27 mouse cellular contexts compared by ENCODE assay signal in genomic region chr11:105150691-105151090, GRCm38 (mm10). TPM values are rescaled to one million over a fixed set of nuclear protein-coding genes. Genes with fewer than 3 reads are reported as not detected.
A peak's percentile ranks its signal among the peaks of the same experiment; 100 is the strongest.
DNase-seq lines count a peak whose midpoint lies in the region; ATAC-seq and TF ChIP-seq lines count a peak whose summit lies in the region.
"Had no signal": no experiment of that assay in that cellular context is flagged by ENCODE, and none has a peak within 500 bp of the region (broad histone marks: within the 10 kb centered on the region; RNA-seq: fewer than 3 reads in every experiment).

No protein-coding gene starts in this region.

- no peak overlapping the region for H3K4me2 ChIP-seq in CH12.LX (ENCODE audit: insufficient read depth, low read depth, poor library complexity, severe bottlenecking)
- no peak overlapping the region for H3K4me2 ChIP-seq in liver, embryonic 14.5 days (ENCODE audit: low read depth)
- H3K4me2 ChIP-seq in midbrain, embryonic 13.5 days (replicated peaks) = no peak overlapping the region
- H3K4me2 ChIP-seq: lung, embryonic 14.5 days had no signal

- TF ChIP-seq CTCF in heart, adult 2 months (IDR thresholded peaks at IDR 0.05) = no peak
- no peak for TF ChIP-seq CTCF in CH12.LX (conservative IDR thresholded peaks at IDR 0.05 in 1 of 2, IDR thresholded peaks at IDR 0.05 in 1 of 2; ENCODE audit: low read depth in 2 of 2, low read length in 2 of 2)
- TF ChIP-seq CTCF in brain, embryonic 14.5 days (IDR thresholded peaks at IDR 0.05; ENCODE audit: borderline replicate concordance, extremely low read depth, insufficient read depth, insufficient read length) = no peak
- no peak for TF ChIP-seq CTCF in liver, embryonic 14.5 days (IDR thresholded peaks at IDR 0.05; ENCODE audit: low read depth)
- TF ChIP-seq CTCF in lung, adult 2 months (IDR thresholded peaks at IDR 0.05; ENCODE audit: insufficient read depth, low read length) = no peak

- DNase-seq in heart, embryonic 10.5 days (ENCODE audit: low spot score) = no peak
- DNase-seq in heart, adult 2 months = no peak
- no peak for DNase-seq in CH12.LX (ENCODE audit: extremely low read depth)
- peak; percentile 5 for DNase-seq in brain, embryonic 14.5 days (ENCODE audit: low read depth)
- DNase-seq in liver, embryonic 14.5 days (ENCODE audit: low read depth in 3 of 3, low spot score in 3 of 3) = no peak
- no peak for DNase-seq in urinary bladder, postnatal 14 days (ENCODE audit: low spot score)
- DNase-seq in lung, adult 2 months = no peak
- DNase-seq: cerebellum, adult 9-10 months; heart, postnatal 36 days; kidney, adult 11 months; lung, embryonic 14.5 days had no signal

- no peak overlapping the region for H3K4me3 ChIP-seq in heart, embryonic 10.5 days
- no peak overlapping the region for H3K4me3 ChIP-seq in heart, adult 2 months
- H3K4me3 ChIP-seq in CH12.LX (replicated peaks in 1 of 3; ENCODE audit: low read depth in 2 of 3, low read length in 2 of 3, poor library complexity in 1 of 3) = no peak overlapping the region
- H3K4me3 ChIP-seq in liver, embryonic 14.5 days (ENCODE audit: insufficient read depth in 1 of 2, low read depth in 2 of 2, low read length in 2 of 2) = no peak overlapping the region
- H3K4me3 ChIP-seq in midbrain, embryonic 13.5 days (replicated peaks) = no peak overlapping the region
- H3K4me3 ChIP-seq in lung, adult 2 months (replicated peaks; ENCODE audit: extremely low read depth, low read depth, low read length) = no peak overlapping the region
- H3K4me3 ChIP-seq: embryonic facial prominence, embryonic 15.5 days; forebrain, embryonic 13.5 days; hindbrain, embryonic 15.5 days; layer of hippocampus, adult 2 months; left cerebral cortex, adult 2 months; midbrain, embryonic 12.5 days; stomach, embryonic 15.5 days had no signal

- in situ Hi-C loops in CH12.LX (cut with MboI; ENCODE audit: low pct_ligation_motif_present, low pct_unique_long_range_greater_than_20kb, low sequenced_read_pairs) = no loop called here

- intact Hi-C loops in heart, adult 2 months (cut with DNase I) = no loop called here

- 63% methylated on average over 4 of the region's 4 CpGs for WGBS in heart, embryonic 10.5 days
- 57% methylated on average over 4 of the region's 4 CpGs for WGBS in heart, adult 2 months
- WGBS in liver, embryonic 14.5 days (ENCODE audit: insufficient replicate concordance) = 48% methylated on average over 4 of the region's 4 CpGs
- 59% methylated on average over 4 of the region's 4 CpGs for WGBS in midbrain, embryonic 13.5 days
- 61% methylated on average over 4 of the region's 4 CpGs for WGBS in lung, adult 2 months

- 0 out of 2 replicates have a peak, but pooled peaks cover 6% of the 10 kb centered on the region for H3K27me3 ChIP-seq in heart, embryonic 10.5 days (ENCODE audit: insufficient read depth, poor library complexity, severe bottlenecking)
- no peaks in the 10 kb centered on the region for H3K27me3 ChIP-seq in heart, adult 2 months (ENCODE audit: control insufficient read depth, insufficient read depth, low read length)
- H3K27me3 ChIP-seq in CH12.LX (replicated peaks) = no peaks in the 10 kb centered on the region
- H3K27me3 ChIP-seq in liver, embryonic 14.5 days (ENCODE audit: control insufficient read depth, insufficient read depth, low read length) = no peaks in the 10 kb centered on the region
- H3K27me3 ChIP-seq in midbrain, embryonic 13.5 days = no peaks in the 10 kb centered on the region
- H3K27me3 ChIP-seq: embryonic facial prominence, embryonic 15.5 days; forebrain, embryonic 13.5 days; heart, embryonic 13.5 days; hindbrain, embryonic 15.5 days; midbrain, embryonic 12.5 days; Patski had no signal

- H3K9me3 ChIP-seq in heart, embryonic 10.5 days = no peaks in the 10 kb centered on the region
- no peaks in the 10 kb centered on the region for H3K9me3 ChIP-seq in CH12.LX (replicated peaks; ENCODE audit: low read length)
- H3K9me3 ChIP-seq in liver, embryonic 14.5 days (ENCODE audit: control insufficient read depth, low read length) = no peaks in the 10 kb centered on the region
- H3K9me3 ChIP-seq in midbrain, embryonic 13.5 days = no peaks in the 10 kb centered on the region
- H3K9me3 ChIP-seq: embryonic facial prominence, embryonic 15.5 days; forebrain, embryonic 13.5 days; heart, embryonic 13.5 days; hindbrain, embryonic 15.5 days; limb, embryonic 10.5 days; midbrain, embryonic 12.5 days; stomach, embryonic 15.5 days had no signal

- H3K9ac ChIP-seq in heart, adult 2 months (ENCODE audit: low read depth, low read length) = no peak overlapping the region
- H3K9ac ChIP-seq in CH12.LX (ENCODE audit: insufficient read depth, low read depth) = no peak overlapping the region
- peak overlapping the region; percentile 1; the same call in 1 of the 2 replicates for H3K9ac ChIP-seq in liver, embryonic 14.5 days (replicated peaks)
- no peak overlapping the region for H3K9ac ChIP-seq in midbrain, embryonic 13.5 days (replicated peaks)
- H3K9ac ChIP-seq: embryonic facial prominence, embryonic 15.5 days; forebrain, embryonic 13.5 days; hindbrain, embryonic 15.5 days; lung, embryonic 14.5 days; midbrain, embryonic 12.5 days; stomach, embryonic 15.5 days had no signal

- 0 out of 2 replicates have a peak overlapping the region, but pooled peaks have one; percentile 22 for H3K27ac ChIP-seq in heart, embryonic 10.5 days
- no peak overlapping the region for H3K27ac ChIP-seq in heart, adult 2 months
- H3K27ac ChIP-seq in CH12.LX (ENCODE audit: insufficient read depth, low read depth) = no peak overlapping the region
- H3K27ac ChIP-seq in liver, embryonic 14.5 days = peak overlapping the region; percentile 91
- H3K27ac ChIP-seq in midbrain, embryonic 13.5 days = no peak overlapping the region
- H3K27ac ChIP-seq: embryonic facial prominence, embryonic 15.5 days; forebrain, embryonic 13.5 days; heart, embryonic 13.5 days; hindbrain, embryonic 15.5 days; kidney, postnatal 0 days; layer of hippocampus, adult 2 months; left cerebral cortex, adult 2 months; macrophage; midbrain, embryonic 12.5 days; stomach, embryonic 15.5 days had no signal

- dilution Hi-C loops in CH12.LX (cut with MboI; ENCODE audit: extremely low pct_ligation_motif_present, extremely low pct_unique_long_range_greater_than_20kb, low sequenced_read_pairs) = no loop called here

- no peak for ATAC-seq in liver, embryonic 14.5 days (ENCODE audit: insufficient read depth)
- ATAC-seq in midbrain, embryonic 13.5 days = no peak
- ATAC-seq: forebrain, embryonic 13.5 days; Patski had no signal

- no peaks in the 10 kb centered on the region for H3K79me2 ChIP-seq in heart, adult 2 months (replicated peaks; ENCODE audit: control insufficient read depth, insufficient read depth, low read length)
- no peaks in the 10 kb centered on the region for H3K79me2 ChIP-seq in CH12.LX (replicated peaks; ENCODE audit: control insufficient read depth, extremely low read depth, insufficient read depth, poor library complexity, severe bottlenecking)

- no peaks in the 10 kb centered on the region for H3K36me3 ChIP-seq in heart, embryonic 10.5 days
- H3K36me3 ChIP-seq in heart, adult 2 months (ENCODE audit: control insufficient read depth, insufficient read depth, low read length) = no peaks in the 10 kb centered on the region
- H3K36me3 ChIP-seq in CH12.LX (replicated peaks in 1 of 2; ENCODE audit: control insufficient read depth in 1 of 2, insufficient read depth in 1 of 2, low read length in 1 of 2) = no peaks in the 10 kb centered on the region
- H3K36me3 ChIP-seq in liver, embryonic 14.5 days (replicated peaks; ENCODE audit: control insufficient read depth, insufficient read depth, low read depth) = no peaks in the 10 kb centered on the region
- H3K36me3 ChIP-seq in midbrain, embryonic 13.5 days = no peaks in the 10 kb centered on the region
- H3K36me3 ChIP-seq: embryonic facial prominence, embryonic 15.5 days; heart, embryonic 13.5 days; hindbrain, embryonic 15.5 days; limb, embryonic 10.5 days; midbrain, embryonic 12.5 days; stomach, embryonic 15.5 days had no signal

- H3K4me1 ChIP-seq in heart, embryonic 10.5 days = peaks cover 29% of the 10 kb centered on the region
- H3K4me1 ChIP-seq in heart, adult 2 months (ENCODE audit: control insufficient read depth, insufficient read depth, low read length) = no peaks in the 10 kb centered on the region
- H3K4me1 ChIP-seq in CH12.LX (ENCODE audit: control insufficient read depth in 1 of 2, insufficient read depth in 2 of 2) = peaks cover 0 to 4% of the 10 kb centered on the region in 2 experiments; a peak in 2 of 4 replicates
- H3K4me1 ChIP-seq in liver, embryonic 14.5 days (replicated peaks; ENCODE audit: control insufficient read depth in 2 of 2, insufficient read depth in 2 of 2, low read length in 1 of 2) = peaks cover 38 to 49% of the 10 kb centered on the region in 2 experiments
- H3K4me1 ChIP-seq in midbrain, embryonic 13.5 days (replicated peaks) = peaks cover 18% of the 10 kb centered on the region; the same call in 1 of the 2 replicates
- H3K4me1 ChIP-seq in lung, adult 2 months (ENCODE audit: control insufficient read depth, insufficient read depth, low read length) = peaks cover 3% of the 10 kb centered on the region; the same call in 1 of the 2 replicates
- H3K4me1 ChIP-seq: stomach, embryonic 15.5 days had no signal

- TF ChIP-seq EP300 in heart, adult 2 months (IDR thresholded peaks at IDR 0.05; ENCODE audit: insufficient read depth, low read depth, low read length) = no peak
- TF ChIP-seq EP300 in CH12.LX (IDR thresholded peaks at IDR 0.05; ENCODE audit: low read length) = no peak
- no peak for TF ChIP-seq EP300 in liver, embryonic 14.5 days (IDR thresholded peaks at IDR 0.05; ENCODE audit: low read depth)

- TF ChIP-seq RAD21 in CH12.LX (IDR thresholded peaks at IDR 0.05; ENCODE audit: low read depth, low read length) = no peak

- no peak for TF ChIP-seq POLR2A in heart, adult 2 months (IDR thresholded peaks at IDR 0.05; ENCODE audit: insufficient read depth, low read depth, low read length)
- TF ChIP-seq POLR2A in CH12.LX (IDR thresholded peaks at IDR 0.05; ENCODE audit: low read depth, low read length) = no peak
- no peak for TF ChIP-seq POLR2A in brain, embryonic 14.5 days (IDR thresholded peaks at IDR 0.05; ENCODE audit: borderline replicate concordance, extremely low read depth, insufficient read depth, insufficient read length, poor library complexity, severe bottlenecking)
- TF ChIP-seq POLR2A in lung, adult 2 months (IDR thresholded peaks at IDR 0.05; ENCODE audit: borderline replicate concordance, extremely low read depth, low read depth, low read length) = no peak

RNA-seq across cellular contexts. Expression of gene Gm10842, which starts 4.0 kb away (rescaled TPM):
- polyA plus RNA-seq in heart, embryonic 10.5 days (2016; fragmentation: Nextera tagmentation; extraction: Ambion mirVana) = not detected in 2 replicates
- not detected for total RNA-seq in heart, adult 2 months (2021)
- not detected in 2 replicates for polyA plus RNA-seq in heart, adult 2 months (2012; rRNA removed)
- total RNA-seq in CH12.LX (2012; rRNA removed) (not detected in 2 replicates), CH12.LX (2014; rRNA removed) (not detected in 2 replicates)
- polyA plus RNA-seq in CH12.LX (2012; ENCODE audit: insufficient read length, low read depth) = not detected in 2 replicates
- not detected in 2 replicates for polyA plus RNA-seq in brain, embryonic 14.5 days (2012; rRNA removed)
- polyA plus RNA-seq in liver, embryonic 14.5 days (2012; rRNA removed) = not detected in 2 replicates
- polyA plus RNA-seq in liver, embryonic 14.5 days (2014; fragmentation: Nextera tagmentation; extraction: Ambion mirVana) = not detected in 2 replicates
- polyA plus RNA-seq in midbrain, embryonic 13.5 days (2015; fragmentation: Nextera tagmentation; extraction: Ambion mirVana) = not detected in 2 replicates
- not detected in 2 replicates for polyA plus RNA-seq in lung, adult 2 months (2012; rRNA removed)
- total RNA-seq: adrenal gland, postnatal 4 days; gastrocnemius, postnatal 4 days; heart, postnatal 36 days; layer of hippocampus, adult 2 months; left cerebral cortex, adult 2 months had no signal
- polyA plus RNA-seq: embryonic facial prominence, embryonic 15.5 days; forebrain, embryonic 13.5 days; heart, embryonic 13.5 days; hindbrain, embryonic 15.5 days; kidney, postnatal 0 days; limb, embryonic 10.5 days; lung, embryonic 14.5 days; macrophage; midbrain, embryonic 12.5 days; Patski; spleen, adult 2 months; stomach, embryonic 15.5 days had no signal

RNA-seq across cellular contexts. Expression of gene Mettl2, which starts 24.5 kb away (rescaled TPM):
- 30.8 and 42.5 TPM in 2 replicates for polyA plus RNA-seq in heart, embryonic 10.5 days (2016; fragmentation: Nextera tagmentation; extraction: Ambion mirVana)
- total RNA-seq in heart, adult 2 months (2021) = 10 to 100 TPM; 10.1 to 12.8 TPM
- 9.0 and 14.7 TPM in 2 replicates for polyA plus RNA-seq in heart, adult 2 months (2012; rRNA removed)
- 58.4 and 66.1 TPM in 2 replicates for total RNA-seq in CH12.LX (2012; rRNA removed)
- 112 and 118 TPM in 2 replicates for total RNA-seq in CH12.LX (2014; rRNA removed)
- 94.6 and 102 TPM in 2 replicates for polyA plus RNA-seq in CH12.LX (2012; ENCODE audit: insufficient read length, low read depth)
- 31.7 and 39.4 TPM in 2 replicates for polyA plus RNA-seq in brain, embryonic 14.5 days (2012; rRNA removed)
- 12.0 and 16.6 TPM in 2 replicates for polyA plus RNA-seq in liver, embryonic 14.5 days (2012; rRNA removed)
- polyA plus RNA-seq in liver, embryonic 14.5 days (2014; fragmentation: Nextera tagmentation; extraction: Ambion mirVana) = 14.2 and 14.6 TPM in 2 replicates
- polyA plus RNA-seq in midbrain, embryonic 13.5 days (2015; fragmentation: Nextera tagmentation; extraction: Ambion mirVana) = 32.0 and 34.5 TPM in 2 replicates
- polyA plus RNA-seq in lung, adult 2 months (2012; rRNA removed) = 8.9 and 10.0 TPM in 2 replicates

RNA-seq across cellular contexts. Expression of gene Tlk2, which starts 27.9 kb away (rescaled TPM):
- 14.7 and 18.3 TPM in 2 replicates for polyA plus RNA-seq in heart, embryonic 10.5 days (2016; fragmentation: Nextera tagmentation; extraction: Ambion mirVana)
- total RNA-seq in heart, adult 2 months (2021) = 10 to 100 TPM; 35.9 to 41.9 TPM
- 11.5 and 20.2 TPM in 2 replicates for polyA plus RNA-seq in heart, adult 2 months (2012; rRNA removed)
- 71.8 and 78.0 TPM in 2 replicates for total RNA-seq in CH12.LX (2012; rRNA removed)
- 90.6 and 96.5 TPM in 2 replicates for total RNA-seq in CH12.LX (2014; rRNA removed)
- 85.1 and 103 TPM in 2 replicates for polyA plus RNA-seq in CH12.LX (2012; ENCODE audit: insufficient read length, low read depth)
- polyA plus RNA-seq in brain, embryonic 14.5 days (2012; rRNA removed) = 50.6 and 53.9 TPM in 2 replicates
- polyA plus RNA-seq in liver, embryonic 14.5 days (2012; rRNA removed) = 12.0 and 16.3 TPM in 2 replicates
- polyA plus RNA-seq in liver, embryonic 14.5 days (2014; fragmentation: Nextera tagmentation; extraction: Ambion mirVana) = 10.2 and 10.6 TPM in 2 replicates
- 23.6 and 24.7 TPM in 2 replicates for polyA plus RNA-seq in midbrain, embryonic 13.5 days (2015; fragmentation: Nextera tagmentation; extraction: Ambion mirVana)
- polyA plus RNA-seq in lung, adult 2 months (2012; rRNA removed) = 11.8 and 13.5 TPM in 2 replicates

Comparison
In these comparisons a context has a peak if more than half of its experiments do, and no peak if none do; other contexts are left out.
1. H3K27ac ChIP-seq: peak in heart, embryonic 10.5 days (single experiment) and liver, embryonic 14.5 days (single experiment); none in heart, adult 2 months (single experiment), CH12.LX (single experiment) and midbrain, embryonic 13.5 days (single experiment).